Mouse (Mus musculus) T-cell, adult 2 months (primary cell): ENCODE data around the gene BC016579.

ENCODE experiments used
- DNase-seq: peaks from one replicate; pipeline ENCODE4 v3.0.0; 2022; ENCODE audit warnings: low spot score

BC016579 gene

DNA sequence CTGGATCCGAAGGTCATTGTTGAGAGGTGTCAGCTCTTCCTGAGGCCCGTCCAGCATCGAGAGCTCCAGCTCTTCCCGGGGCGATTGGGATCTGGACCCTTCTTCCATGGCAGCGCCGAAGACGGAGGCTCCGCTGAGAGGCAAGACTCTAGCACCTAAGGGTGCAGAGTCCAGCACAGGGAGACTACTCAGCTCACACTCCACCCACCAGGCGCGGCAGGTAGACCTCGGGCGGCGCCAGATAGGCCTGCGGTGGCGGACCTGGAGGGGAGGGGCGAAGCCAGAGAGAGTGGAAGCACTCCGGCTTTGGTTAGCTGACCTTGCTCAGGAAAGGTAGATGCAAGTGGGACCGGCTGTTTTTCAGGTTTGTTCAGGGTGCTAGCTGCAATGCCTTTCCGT, at the start of gene BC016579:
Gene BC016579 (minus strand): TSS at position 135 of the 399 bp plus-strand sequence.
- DNase-seq, result peak; percentile 3

DNA sequence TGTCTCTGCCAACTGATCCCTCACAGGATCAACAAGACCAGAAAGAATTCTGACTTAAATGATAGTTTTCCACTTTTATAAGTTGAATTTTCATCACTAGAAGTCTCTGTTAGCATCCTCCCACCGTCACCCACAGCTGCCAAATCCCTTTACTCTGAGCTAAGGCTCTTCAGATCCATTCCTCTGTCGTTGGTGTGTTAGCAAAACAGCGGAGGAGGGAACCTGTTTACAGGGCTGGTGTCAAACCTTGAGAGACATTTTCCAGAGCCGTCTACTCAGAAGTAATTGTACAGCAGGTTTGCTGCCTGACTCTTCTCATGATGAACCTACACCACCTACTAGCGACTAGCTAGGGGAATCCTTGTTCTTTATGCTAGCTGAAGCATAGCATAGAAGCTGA, 45.4 kb upstream of the BC016579 start:
- DNase-seq, result no peak

DNA sequence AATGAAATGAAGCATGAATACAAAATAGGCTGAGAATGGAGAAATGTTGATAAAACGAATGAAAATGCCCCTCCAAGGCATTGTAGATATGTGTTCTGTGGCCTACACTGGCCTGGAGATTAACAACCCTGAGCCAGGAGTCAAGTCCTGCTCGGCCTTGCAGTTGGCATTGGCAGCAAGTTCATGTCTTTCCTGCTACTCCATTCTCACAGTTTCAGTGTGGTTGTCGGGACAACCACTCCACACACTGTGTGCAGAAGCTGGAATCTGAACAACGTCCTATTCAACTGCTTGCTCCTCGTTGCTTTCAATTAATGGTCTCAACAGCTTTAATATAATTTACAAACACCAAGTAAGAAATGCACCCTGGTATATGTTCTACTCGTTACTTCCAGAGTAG, 44.1 kb upstream of the BC016579 start:
- no peak for DNase-seq

DNA sequence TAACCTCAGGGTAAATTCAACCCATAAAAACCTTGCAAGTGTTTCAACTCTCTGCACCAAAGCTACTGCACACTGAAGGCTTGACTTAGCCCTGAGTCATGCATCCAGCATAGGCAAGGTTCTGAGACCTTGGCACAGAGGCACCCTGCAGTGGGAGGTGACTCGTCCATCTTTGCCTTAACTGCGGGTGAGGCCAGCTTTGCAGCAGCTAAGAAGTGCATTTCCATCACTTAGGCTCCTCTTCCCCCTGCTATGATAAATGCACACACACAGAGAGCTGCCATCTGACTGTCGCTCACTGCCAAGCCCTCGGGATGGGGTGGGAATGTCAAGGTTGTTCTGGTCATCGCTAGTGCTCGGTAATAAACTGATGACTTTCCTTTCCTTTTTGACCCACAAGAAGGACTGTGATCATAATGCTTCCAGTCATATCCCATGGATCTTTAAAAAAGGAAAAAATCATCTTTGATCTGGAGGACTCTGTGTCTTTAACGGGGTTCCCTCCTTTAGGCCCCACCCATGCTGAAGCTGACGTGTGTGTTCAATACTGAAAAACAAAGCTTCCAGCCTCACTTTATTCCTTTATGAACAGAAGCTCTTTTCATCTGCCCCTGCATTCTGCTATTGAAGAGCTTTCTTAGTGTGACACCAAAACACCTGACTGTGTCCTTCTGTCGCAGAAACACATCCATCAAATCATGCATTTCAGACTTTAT, 41.7 kb upstream of the BC016579 start:
- no peak for DNase-seq

DNA sequence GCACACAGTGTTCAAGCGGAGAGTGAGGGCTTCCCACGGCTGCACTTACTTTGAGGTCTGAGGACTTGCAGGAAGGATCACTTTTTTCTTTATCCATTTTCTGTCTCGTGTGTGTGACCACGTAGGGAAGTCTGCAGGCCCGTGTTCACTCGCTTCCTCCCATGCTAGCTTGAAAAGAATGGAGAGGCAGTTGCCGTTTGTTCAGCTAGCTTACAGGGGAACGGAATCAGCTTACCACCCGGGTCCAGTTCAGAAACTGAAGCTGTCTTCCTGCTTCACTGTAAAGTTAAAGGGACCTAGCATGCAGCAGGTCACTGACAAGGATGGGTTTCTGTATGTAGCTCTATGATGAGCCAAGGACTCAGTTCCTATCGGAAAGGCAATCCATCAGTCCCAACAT, 39.7 kb upstream of the BC016579 start, which contains the start of gene Tmprss7:
Gene Tmprss7 (minus strand): TSS at position 101 of the 400 bp plus-strand sequence.
- DNase-seq, result no peak

DNA sequence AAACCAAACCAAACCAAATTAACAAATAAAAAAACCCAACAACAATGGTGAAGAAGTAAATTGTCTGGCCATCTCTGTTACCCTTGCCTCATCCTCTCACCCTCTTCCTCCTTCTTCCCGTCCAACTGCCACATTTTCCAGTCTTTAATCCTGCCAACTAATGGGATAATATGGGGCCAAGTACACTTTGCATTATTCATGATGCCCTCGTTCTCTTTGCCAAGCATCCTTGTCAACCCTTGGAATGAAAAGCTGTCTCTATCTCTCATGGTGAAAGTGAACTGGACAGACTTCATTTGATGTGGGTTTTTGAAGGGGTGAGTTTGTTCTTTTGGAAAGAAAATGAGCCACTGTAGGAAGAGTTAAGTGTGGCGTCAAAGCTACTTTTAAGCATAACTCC, 39.0 kb upstream of the BC016579 start:
- no peak for DNase-seq

DNA sequence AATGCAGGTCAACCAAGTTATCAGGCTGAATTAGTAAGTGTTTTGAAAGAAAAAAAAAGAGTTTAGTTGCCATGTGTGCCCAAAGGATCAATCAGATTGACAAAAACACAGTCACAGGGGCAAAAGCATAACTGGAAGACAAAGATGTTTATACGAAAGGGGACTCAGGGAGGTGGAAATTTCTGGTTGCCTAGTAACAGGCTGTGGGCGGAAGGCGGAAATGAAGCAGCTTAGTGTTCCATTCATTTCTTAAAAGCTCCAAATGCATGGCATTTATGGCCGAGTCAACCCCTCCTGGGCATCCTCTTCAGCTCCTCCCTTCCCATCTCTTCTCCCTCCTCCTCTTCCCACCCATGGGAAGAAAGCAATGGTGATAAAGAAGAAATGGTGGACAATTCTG, 36.3 kb upstream of the BC016579 start:
- peak; percentile 25 for DNase-seq

DNA sequence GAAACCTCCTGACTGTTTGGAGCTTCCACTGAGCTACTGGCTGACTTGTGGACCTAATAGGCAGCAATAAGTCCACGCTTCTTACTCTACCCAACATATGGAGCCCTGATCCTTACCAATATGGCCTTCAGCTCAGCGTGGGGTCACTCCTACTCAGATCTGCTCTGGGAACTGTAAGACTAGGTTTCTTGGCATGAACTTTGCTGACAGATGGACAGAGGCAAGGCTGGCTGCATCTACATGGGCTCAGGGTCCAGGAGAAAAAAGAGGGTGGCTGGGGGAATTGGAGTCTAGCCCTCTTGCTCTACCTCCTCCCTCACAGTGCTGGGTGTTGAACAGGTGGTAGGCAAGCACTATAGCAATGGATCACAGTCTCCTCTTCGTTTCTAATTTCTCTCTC, 33.0 kb upstream of the BC016579 start:
- no peak for DNase-seq

DNA sequence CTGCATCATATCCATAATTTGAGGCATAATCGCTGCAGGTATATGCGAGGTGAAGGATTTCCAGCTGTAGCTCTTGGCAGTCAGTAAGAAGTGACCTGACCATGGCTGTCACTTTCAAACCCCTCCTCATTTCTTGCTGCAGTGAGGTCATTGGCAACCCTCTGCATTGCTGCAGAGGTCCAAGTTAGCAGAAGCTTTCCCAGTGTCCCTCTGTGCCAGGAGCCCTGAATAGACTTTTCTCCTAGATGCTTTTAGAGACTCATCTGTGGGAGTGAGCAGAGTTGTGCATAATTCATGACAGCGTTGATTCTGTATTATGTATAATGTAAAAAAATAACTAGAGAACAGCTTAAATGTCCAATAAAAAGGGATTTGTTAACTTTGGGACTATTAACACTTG, 31.4 kb upstream of the BC016579 start:
- no peak for DNase-seq

DNA sequence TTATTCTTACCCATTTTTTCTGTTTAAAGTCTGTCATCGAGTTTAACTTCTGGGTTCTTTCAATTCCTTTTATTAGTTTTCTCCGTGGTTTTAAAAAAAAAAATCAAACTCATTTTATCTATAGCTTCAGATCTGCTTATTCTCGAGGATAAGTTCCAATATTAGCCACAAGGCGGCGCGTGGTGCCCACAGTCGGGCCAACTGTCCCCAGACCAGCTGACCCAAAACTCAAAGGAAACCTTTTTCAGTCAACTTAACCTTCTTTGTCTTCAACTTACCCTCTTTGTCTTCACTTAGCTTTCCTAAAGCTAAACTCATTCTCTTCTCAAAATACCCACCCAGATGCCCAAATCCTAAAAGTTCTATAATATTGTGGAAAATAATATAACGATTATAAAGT, 30.9 kb upstream of the BC016579 start:
- no peak for DNase-seq

DNA sequence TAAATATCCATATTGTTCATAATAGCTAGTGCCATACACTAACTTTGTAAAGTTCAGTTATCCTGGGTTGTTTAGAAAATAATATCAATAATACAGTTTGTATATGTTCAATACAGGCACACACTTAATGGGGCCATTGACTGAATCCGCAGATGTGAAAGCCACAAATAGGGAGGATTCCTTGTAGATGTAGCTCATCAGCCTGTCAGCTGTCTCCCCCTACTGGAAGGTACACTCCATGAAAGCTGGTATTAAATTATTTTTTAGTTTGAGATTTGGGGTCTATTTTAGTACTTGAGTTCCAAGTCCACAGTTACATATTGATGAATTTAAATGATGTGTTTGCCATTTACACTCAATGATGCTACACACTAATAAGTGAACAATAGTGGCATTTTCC, 22.6 kb upstream of the BC016579 start:
- no peak for DNase-seq

DNA sequence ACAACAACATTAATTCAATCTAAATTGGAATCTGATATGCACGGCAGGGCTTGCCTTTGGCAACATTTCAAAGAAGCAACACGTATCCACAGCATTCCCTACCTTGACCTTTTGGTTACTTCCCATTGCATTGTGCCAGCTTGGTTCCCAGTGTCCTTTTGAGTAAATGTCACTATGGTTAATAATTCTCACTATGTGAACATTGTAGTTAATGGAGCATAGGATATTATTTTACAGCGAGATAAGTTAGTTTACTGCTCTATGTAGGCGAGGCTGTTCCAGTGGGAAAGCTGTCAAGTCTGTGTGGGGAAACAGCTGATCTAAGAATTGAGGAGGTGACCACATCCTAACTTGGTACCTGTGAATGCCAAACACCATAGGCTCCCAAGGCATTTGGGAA, 16.1 kb upstream of the BC016579 start:
- no peak for DNase-seq

DNA sequence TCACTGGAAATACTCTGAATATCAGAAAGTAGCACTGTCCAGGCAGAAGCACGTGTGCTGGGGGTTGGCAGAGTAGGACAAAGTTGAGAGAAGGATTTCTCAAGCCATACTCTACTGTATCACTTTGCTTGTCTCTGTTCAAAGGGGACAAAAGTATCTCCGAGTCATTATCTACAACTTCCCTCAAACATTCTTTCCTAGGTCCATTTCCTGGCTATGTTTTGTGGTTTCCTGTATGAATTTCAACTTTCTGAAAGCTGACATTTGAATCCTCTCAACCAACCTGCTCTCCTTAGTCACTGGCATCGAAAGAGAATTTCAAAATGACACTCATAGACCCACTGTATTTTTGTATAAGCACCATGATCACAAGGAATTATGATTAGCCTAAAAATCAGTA, 14.3 kb upstream of the BC016579 start:
- no peak for DNase-seq

DNA sequence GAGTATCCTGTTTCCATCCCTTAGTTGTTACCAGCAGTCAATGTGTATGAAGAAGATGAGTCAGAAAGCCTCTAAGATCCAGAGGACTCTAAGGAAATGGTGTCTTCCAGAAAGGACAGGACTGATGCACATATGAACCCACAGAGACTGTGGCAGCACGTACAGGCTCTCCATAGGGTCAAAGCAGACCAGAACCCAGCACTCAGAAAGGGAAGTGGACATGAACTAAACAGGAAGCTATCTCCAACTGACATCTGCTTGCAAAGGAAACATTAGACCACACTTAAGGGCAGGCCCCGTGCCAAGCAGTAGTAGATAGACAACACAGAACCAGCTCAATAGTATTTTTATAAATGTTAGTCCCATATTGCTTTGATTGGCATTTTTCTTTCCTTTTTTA, 12.3 kb upstream of the BC016579 start:
- DNase-seq, result no peak

DNA sequence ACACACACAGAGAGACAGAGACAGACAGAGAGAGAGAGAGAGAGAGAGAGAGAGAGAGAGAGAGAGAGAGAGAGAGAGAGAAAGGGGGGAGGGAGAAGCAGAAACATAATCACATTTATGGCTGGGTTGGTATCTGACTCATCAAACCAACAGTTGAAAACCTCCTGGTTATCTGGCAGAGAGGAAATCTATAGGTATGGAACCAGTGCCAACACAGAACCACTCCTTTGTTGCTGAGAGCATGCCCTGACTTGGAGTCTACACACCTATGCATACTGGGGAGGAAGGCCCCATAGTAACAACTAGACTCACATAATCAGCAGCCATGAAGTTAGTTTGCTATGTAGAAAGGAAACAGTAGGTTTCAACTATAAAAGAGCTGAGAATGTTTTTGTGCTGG, 8.5 kb upstream of the BC016579 start:
- DNase-seq, result no peak

DNA sequence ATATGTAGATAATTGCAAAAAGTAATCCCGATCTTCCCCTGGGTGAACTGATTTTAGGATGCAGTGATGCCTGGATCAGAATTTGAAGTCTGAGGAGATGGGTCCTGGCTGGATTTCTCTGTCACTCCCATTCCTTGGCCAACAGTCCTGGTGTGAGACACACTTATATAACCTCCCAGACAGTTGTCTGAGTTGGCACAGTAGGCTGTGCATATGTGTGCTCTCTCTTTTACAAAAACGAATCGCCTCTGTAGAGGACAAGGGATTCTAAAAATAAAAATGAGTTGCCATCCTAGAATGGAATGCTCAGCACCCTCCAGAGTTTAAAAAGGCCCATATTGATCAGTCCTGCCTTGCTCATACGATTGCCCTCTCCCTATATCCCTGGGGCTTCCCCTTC, 5.7 kb upstream of the BC016579 start:
- DNase-seq, result no peak

DNA sequence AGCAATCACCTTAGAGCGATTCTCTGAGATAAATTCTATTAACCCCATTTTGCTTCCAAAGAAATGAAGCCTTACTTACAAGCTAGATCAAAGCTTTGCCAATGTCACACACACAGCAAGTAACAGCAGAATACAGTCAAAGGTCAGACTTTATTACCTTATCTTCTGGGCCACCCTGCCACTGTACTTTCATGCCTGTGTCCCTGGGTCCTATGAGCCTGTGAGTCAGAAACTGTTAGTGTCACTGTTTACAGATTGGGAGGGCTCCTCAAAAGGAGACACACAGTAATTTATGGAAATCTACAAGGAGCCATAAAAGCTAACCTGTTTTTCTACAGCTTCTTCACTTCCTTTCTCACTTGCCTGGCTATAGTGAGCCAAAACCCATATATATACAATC, 4.4 kb upstream of the BC016579 start:
- DNase-seq, result no peak

DNA sequence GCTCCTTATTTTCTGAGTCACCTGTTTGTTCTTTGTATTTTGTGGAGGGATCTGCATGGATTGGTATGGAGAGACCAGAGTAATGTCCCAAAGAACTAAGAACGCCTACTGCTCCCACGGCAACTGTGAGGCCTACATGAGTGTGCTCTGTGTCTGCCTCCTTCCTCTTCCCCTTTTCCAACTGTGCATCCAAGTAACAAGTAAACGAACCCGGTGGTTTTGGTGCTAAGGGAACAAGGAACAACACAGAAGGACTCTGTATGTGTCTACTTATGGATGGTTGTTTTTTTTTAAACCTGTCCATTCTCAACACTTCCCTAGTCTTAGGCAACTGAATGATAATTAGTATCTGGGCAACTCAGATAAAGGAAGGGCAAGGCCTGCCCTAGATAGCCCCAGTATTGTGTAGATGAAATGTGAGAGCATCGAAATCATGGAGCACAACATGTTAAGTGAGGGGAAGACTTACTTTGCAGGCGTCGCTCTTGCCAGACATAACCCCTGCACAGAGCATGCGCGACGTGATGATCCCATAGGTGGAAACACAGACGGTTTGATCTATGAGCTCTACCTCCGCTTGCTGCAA, 3.8 kb upstream of the BC016579 start:
- DNase-seq, result no peak

DNA sequence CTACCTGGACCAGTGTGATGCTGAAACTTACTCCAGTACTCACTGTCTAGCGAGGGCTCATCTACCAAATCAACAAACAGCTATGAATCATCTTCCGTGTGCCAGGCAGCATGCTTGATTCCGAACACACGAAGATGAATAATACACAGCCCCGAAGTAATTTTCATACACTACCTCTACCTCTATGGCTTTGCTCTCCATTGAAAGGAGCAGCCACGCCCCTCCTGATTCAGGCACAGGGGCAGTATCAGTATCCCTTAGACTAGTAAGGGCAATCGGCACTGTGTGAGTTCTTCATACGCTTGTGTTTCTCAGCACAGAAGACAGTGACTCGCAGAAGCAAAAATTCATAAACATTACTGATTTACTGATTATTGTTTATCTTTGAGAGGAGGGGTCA, 597 bp upstream of the BC016579 start:
- DNase-seq, result no peak

DNA sequence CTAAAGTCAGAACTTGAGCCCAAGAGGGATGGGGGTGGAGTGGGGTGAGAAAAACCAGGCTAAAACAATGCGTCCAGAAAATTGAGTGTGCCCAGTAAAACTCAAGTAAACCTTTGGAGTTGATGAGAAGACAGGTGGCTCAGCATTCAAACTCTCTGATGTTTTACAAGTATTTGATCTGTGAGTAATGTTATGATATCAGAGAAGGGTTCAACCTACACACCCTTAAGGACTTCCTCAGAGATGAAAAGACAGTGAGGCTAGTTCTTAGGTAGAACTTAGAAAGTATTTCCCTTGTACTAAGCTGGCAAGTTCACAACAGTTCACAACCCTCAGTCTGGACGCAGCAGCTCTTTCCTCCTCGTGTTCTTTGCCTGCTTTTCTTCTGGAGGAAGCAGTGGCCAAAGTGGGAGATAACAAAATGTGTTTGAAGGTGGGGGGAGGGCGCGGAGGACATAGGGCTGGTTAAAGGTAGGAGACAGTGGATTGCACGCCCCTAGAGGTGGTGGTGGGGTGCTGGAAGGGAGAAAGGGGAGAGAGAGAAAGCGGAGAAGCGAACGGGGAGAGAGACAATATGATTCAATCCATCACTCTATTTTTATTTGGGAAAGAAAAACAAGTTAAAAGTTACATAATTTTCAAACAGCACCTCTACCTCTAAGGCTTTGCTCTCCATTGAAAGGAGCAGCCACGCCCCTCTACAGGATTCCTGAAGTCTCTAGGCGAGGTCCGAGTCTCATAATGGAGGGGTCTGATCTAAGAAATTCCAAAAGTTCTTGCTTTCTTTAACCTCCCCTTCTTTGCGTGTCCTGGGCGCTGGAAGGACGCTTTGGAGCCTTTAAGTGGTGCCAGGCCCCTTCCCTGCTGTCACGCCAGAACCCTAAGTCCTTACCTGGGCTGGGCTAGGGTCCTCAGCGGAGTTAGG, 597 bp downstream of the BC016579 start:
- no peak for DNase-seq

DNA sequence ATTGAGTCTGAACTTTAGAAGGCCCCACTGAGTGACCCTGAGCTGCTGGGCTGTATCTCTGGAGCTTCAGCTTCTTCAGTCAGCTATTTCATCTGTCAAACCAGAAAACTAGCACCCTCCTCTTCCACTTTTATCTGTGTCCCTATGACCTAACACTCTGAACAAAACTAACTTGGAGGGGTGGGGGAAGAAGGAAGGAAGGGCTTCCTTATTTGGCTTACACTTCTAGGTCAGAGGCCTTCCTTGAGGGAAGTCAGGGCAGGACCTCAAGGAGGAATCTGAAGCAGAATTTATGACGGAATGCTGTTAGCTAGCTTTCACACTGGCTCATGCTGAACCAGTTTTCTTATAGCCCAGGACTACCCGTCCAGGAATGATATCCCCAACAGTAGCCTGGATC, 2.4 kb downstream of the BC016579 start:
- DNase-seq, result no peak

DNA sequence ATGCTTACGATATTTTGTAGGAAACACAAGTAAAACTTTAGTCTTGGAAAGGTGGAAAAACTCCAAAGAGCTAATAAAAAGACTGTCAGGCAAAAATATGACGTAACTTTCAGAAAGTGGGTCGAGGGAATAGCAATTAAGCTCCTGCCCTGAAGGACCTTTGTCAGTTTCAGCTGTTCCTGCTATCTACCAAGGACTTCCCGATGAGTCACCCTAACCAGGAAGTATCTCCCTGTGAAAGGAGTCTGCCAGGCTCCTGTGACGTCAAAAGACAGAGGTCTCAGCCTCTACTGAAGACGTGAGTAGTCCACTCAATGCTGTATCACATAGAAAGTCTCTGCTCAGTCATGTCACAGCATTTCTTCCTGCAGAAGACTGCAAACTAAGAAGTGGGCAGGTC, 9.5 kb downstream of the BC016579 start:
- DNase-seq, result no peak

DNA sequence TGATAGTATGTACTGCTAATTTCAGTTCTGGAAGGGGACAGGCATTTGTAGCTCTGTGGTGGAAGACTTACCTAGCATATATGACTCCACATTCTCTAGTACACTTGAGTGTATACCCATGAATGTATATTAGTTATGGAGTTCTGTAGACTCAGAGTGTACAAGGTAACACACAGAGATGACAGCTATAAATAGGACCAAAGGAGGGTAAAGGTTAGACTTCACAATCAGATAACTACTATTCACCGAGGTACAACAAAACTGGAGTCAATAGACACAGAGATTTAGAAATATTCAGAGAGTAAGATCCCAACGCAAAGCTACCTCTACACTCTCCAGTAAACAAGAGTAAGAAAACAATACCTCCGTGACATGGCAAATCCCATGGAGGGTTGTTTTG, 9.9 kb downstream of the BC016579 start:
- DNase-seq, result no peak
